Mouse (Mus musculus) intestine, embryonic 16.5 days (tissue): Measurements from ENCODE around the gene Cdh23. TPM values are rescaled to one million over a fixed set of nuclear protein-coding genes. Genes with fewer than 3 reads are reported as not detected.

Experiments used
- ATAC-seq: fragments of 200-750 bp; cut with Nextera tagmentation; 2 replicates; pipeline ENCODE4 v1.8.0; 2017; ENCODE audit warnings: moderate TSS enrichment, moderate library complexity
- H3K27ac ChIP-seq: fragments of 300-500 bp; sonication (generic); 2 replicates; pipeline ENCODE4 v1.5.1; 2014; ENCODE audit warnings: mild to moderate bottlenecking, low read length
- H3K27me3 ChIP-seq: fragments of 300-500 bp; sonication (generic); replicated peaks from 2 replicates; pipeline ENCODE4 v1.6.1; 2014; ENCODE audit warnings: low read length, control low read depth, mixed read lengths; ENCODE audit not compliant: control insufficient read depth, insufficient read depth
- H3K36me3 ChIP-seq: fragments of 300-500 bp; sonication (generic); 2 replicates; pipeline ENCODE4 v1.6.1; 2014; ENCODE audit warnings: low read length, control low read depth; ENCODE audit not compliant: control insufficient read depth, insufficient read depth
- H3K4me1 ChIP-seq: fragments of 300-500 bp; sonication (generic); 2 replicates; pipeline ENCODE4 v1.6.1; 2014; ENCODE audit warnings: low read length, control low read depth, mixed read lengths; ENCODE audit not compliant: control insufficient read depth, insufficient read depth
- H3K4me2 ChIP-seq: fragments of 300-500 bp; sonication (generic); 2 replicates; pipeline ENCODE4 v1.6.1; 2014; ENCODE audit warnings: low read depth, low read length, control low read depth
- H3K4me3 ChIP-seq: fragments of 300-500 bp; sonication (generic); 2 replicates; pipeline ENCODE4 v1.5.1; 2014; ENCODE audit warnings: mild to moderate bottlenecking, low read length
- H3K9ac ChIP-seq: fragments of 300-500 bp; sonication (generic); 2 replicates; pipeline ENCODE4 v1.6.1; 2014; ENCODE audit warnings: low read depth, low read length
- H3K9me3 ChIP-seq: fragments of 300-500 bp; sonication (generic); 2 replicates; pipeline ENCODE4 v1.6.1; 2016; ENCODE audit warnings: low read length, control low read depth; ENCODE audit not compliant: control insufficient read depth
- WGBS: fragments of 180-500 bp; shearing (Covaris S2); extraction: QIAGEN DNeasy Blood & Tissue Kit; methylation state at CpG from one replicate; pipeline ENCODE4 v1.1.7; 2014; 5-methylcytosine and 5-hydroxymethylcytosine counted together
- polyA plus RNA-seq: library from polyadenylated mRNA; unstranded; fragments of >200 nt; fragmentation: Nextera tagmentation; extraction: Ambion mirVana; gene quantifications from 2 replicates; pipeline ENCODE4 v1.2.1, GENCODE M21; 2015

Cdh23 gene
- polyA plus RNA-seq, 1 experiment from 2014 or later: 0.33 TPM

GRCm38 (mm10) chr10:60659450-60660020 lies 36.8 kb downstream of the Cdh23 start:
- no peak overlapping the region for H3K4me2 ChIP-seq
- 52% methylated on average over 15 of the region's 15 CpGs for WGBS
- H3K9ac ChIP-seq: no peak overlapping the region
- H3K27me3 ChIP-seq: no peaks in the 10 kb centered on the region
- H3K4me1 ChIP-seq: no peaks in the 10 kb centered on the region
- H3K27ac ChIP-seq: no peak overlapping the region
- ATAC-seq: no peak
- H3K9me3 ChIP-seq: no peaks in the 10 kb centered on the region
- no peaks in the 10 kb centered on the region for H3K36me3 ChIP-seq
- no peak overlapping the region for H3K4me3 ChIP-seq

GRCm38 (mm10) chr10:60658176-60658575 lies 38.1 kb downstream of the Cdh23 start:
- H3K27ac ChIP-seq: no peak overlapping the region
- H3K9me3 ChIP-seq: no peaks in the 10 kb centered on the region
- no peak overlapping the region for H3K4me2 ChIP-seq
- H3K4me3 ChIP-seq: no peak overlapping the region
- H3K9ac ChIP-seq: no peak overlapping the region
- 87% methylated on average over 10 of the region's 10 CpGs for WGBS
- H3K27me3 ChIP-seq: no peaks in the 10 kb centered on the region
- no peaks in the 10 kb centered on the region for H3K36me3 ChIP-seq
- H3K4me1 ChIP-seq: no peaks in the 10 kb centered on the region
- no peak for ATAC-seq

- WGBS: 84% methylated on average over 4 of the region's 4 CpGs
- H3K27me3 ChIP-seq: no peaks in the 10 kb centered on the region
- H3K9me3 ChIP-seq: no peaks in the 10 kb centered on the region
- no peaks in the 10 kb centered on the region for H3K4me1 ChIP-seq
- H3K4me2 ChIP-seq: no peak overlapping the region
- H3K27ac ChIP-seq: no peak overlapping the region
- no peak for ATAC-seq
- no peak overlapping the region for H3K9ac ChIP-seq
- no peak overlapping the region for H3K4me3 ChIP-seq
- H3K36me3 ChIP-seq: no peaks in the 10 kb centered on the region
These were observed 42.6 kb downstream of the Cdh23 start for GRCm38 (mm10) chr10:60653675-60654074.

- 88% methylated on average over 10 of the region's 10 CpGs for WGBS
- Histone ChIP-seq H3K9ac (no peak overlapping the region), H3K9me3 (no peaks in the 10 kb centered on the region), H3K27ac (no peak overlapping the region), H3K4me2 (no peak overlapping the region), H3K4me1 (no peaks in the 10 kb centered on the region), H3K27me3 (no peaks in the 10 kb centered on the region), H3K4me3 (no peak overlapping the region), H3K36me3 (no peaks in the 10 kb centered on the region)
- no peak for ATAC-seq
These were observed 43.2 kb downstream of the Cdh23 start for GRCm38 (mm10) chr10:60653106-60653505.

- no peaks in the 10 kb centered on the region for H3K4me1 ChIP-seq
- 73% methylated on average over 14 of the region's 14 CpGs for WGBS
- no peak for ATAC-seq
- H3K4me3 ChIP-seq: no peak overlapping the region
- no peaks in the 10 kb centered on the region for H3K9me3 ChIP-seq
- no peaks in the 10 kb centered on the region for H3K27me3 ChIP-seq
- no peak overlapping the region for H3K9ac ChIP-seq
- no peak overlapping the region for H3K27ac ChIP-seq
- no peak overlapping the region for H3K4me2 ChIP-seq
- H3K36me3 ChIP-seq: no peaks in the 10 kb centered on the region
These were observed 52.1 kb downstream of the Cdh23 start for GRCm38 (mm10) chr10:60644079-60644641.

- no peak overlapping the region for H3K4me2 ChIP-seq
- H3K4me1 ChIP-seq: peaks cover 4% of the 10 kb centered on the region; the same call in 1 of the 2 replicates
- WGBS: 55% methylated on average over 9 of the region's 9 CpGs
- H3K9ac ChIP-seq: no peak overlapping the region
- no peak overlapping the region for H3K4me3 ChIP-seq
- no peak for ATAC-seq
- no peaks in the 10 kb centered on the region for H3K27me3 ChIP-seq
- no peaks in the 10 kb centered on the region for H3K36me3 ChIP-seq
- no peaks in the 10 kb centered on the region for H3K9me3 ChIP-seq
- H3K27ac ChIP-seq: no peak overlapping the region
These were observed 57.0 kb downstream of the Cdh23 start for GRCm38 (mm10) chr10:60639291-60639690.

GRCm38 (mm10) chr10:60635568-60636295 lies 60.6 kb downstream of the Cdh23 start:
- Histone ChIP-seq H3K4me3 (no peak overlapping the region), H3K4me1 (peaks cover 4% of the 10 kb centered on the region; the same call in 1 of the 2 replicates), H3K27me3 (no peaks in the 10 kb centered on the region), H3K9me3 (no peaks in the 10 kb centered on the region), H3K36me3 (no peaks in the 10 kb centered on the region), H3K9ac (no peak overlapping the region), H3K4me2 (no peak overlapping the region), H3K27ac (no peak overlapping the region)
- WGBS: 20% methylated on average over 13 of the region's 13 CpGs
- ATAC-seq: peak; percentile 55

GRCm38 (mm10) chr10:60634391-60634790 lies 61.9 kb downstream of the Cdh23 start:
- Histone ChIP-seq H3K9ac (no peak overlapping the region), H3K36me3 (no peaks in the 10 kb centered on the region), H3K4me2 (no peak overlapping the region), H3K4me3 (no peak overlapping the region), H3K4me1 (peaks cover 4% of the 10 kb centered on the region; the same call in 1 of the 2 replicates), H3K27me3 (no peaks in the 10 kb centered on the region), H3K27ac (no peak overlapping the region), H3K9me3 (peaks cover 6% of the 10 kb centered on the region; the same call in 1 of the 2 replicates)
- ATAC-seq: no peak
- 77% methylated on average over 9 of the region's 9 CpGs for WGBS

GRCm38 (mm10) chr10:60626086-60626485 lies 70.2 kb downstream of the Cdh23 start:
- no peak overlapping the region for H3K4me2 ChIP-seq
- no peak for ATAC-seq
- H3K4me3 ChIP-seq: no peak overlapping the region
- no peaks in the 10 kb centered on the region for H3K27me3 ChIP-seq
- no peaks in the 10 kb centered on the region for H3K4me1 ChIP-seq
- H3K27ac ChIP-seq: no peak overlapping the region
- no peak overlapping the region for H3K9ac ChIP-seq
- 67% methylated on average over 5 of the region's 5 CpGs for WGBS
- peaks cover 9% of the 10 kb centered on the region; the same call in 1 of the 2 replicates for H3K9me3 ChIP-seq
- H3K36me3 ChIP-seq: no peaks in the 10 kb centered on the region
